Mouse (Mus musculus): ENCODE measurements around the gene Mpl. TPM values are rescaled to one million over a fixed set of nuclear protein-coding genes. Genes with fewer than 3 reads are reported as not detected.

Gene Mpl
- polyA plus RNA-seq, 1 experiment, result not detected

- TF ChIP-seq MAX (IDR thresholded peaks at IDR 0.05; ENCODE audit: low read depth) (peak; percentile 32), TCF12 (IDR thresholded peaks at IDR 0.05; ENCODE audit: insufficient read depth, poor library complexity, severe bottlenecking) (no peak), MYOD1 (IDR thresholded peaks at IDR 0.05; ENCODE audit: control insufficient read depth in 1 of 3, insufficient read length in 2 of 3, low read depth in 2 of 3) (peak; percentile 22 to 53 (median 39)), REST (IDR thresholded peaks at IDR 0.05; ENCODE audit: insufficient read depth, insufficient read length) (no peak), CEBPB (IDR thresholded peaks at IDR 0.05; ENCODE audit: insufficient read depth, poor library complexity, severe bottlenecking) (peak; percentile 52), MYOG (IDR thresholded peaks at IDR 0.05; ENCODE audit: control insufficient read depth in 1 of 3, insufficient read depth in 1 of 3, insufficient read length in 2 of 3, low read depth in 2 of 3) (peak in 1 of 3 experiments; percentile 75), E2F4 (IDR thresholded peaks at IDR 0.05; ENCODE audit: insufficient read depth) (no peak)
- peak overlapping the region; percentile 73 for H3ac ChIP-seq (ENCODE audit: control insufficient read depth, insufficient read length)
Measured at GRCm38 (mm10) chr4:118428531-118429214, 28.6 kb downstream of the Mpl start.

GRCm38 (mm10) chr4:118427768-118428451 is 29.4 kb downstream of the Mpl start, which contains the start of gene Elovl1:
Gene Elovl1, plus strand, starts transcription at chr4:118428093.
- peak; percentile 51 for TF ChIP-seq SRF (IDR thresholded peaks at IDR 0.05; ENCODE audit: control insufficient read depth, insufficient read length, low read depth)
- peak in 1 of 3 experiments; percentile 42 for TF ChIP-seq MYOD1 (IDR thresholded peaks at IDR 0.05; ENCODE audit: control insufficient read depth in 1 of 3, insufficient read length in 2 of 3, low read depth in 2 of 3)
- no peak for TF ChIP-seq MAX (IDR thresholded peaks at IDR 0.05; ENCODE audit: low read depth)
- no peak for TF ChIP-seq REST (IDR thresholded peaks at IDR 0.05; ENCODE audit: insufficient read depth, insufficient read length)
- TF ChIP-seq TCF3 (IDR thresholded peaks at IDR 0.05; ENCODE audit: insufficient read length, low read depth), result no peak
- TF ChIP-seq MYOG (IDR thresholded peaks at IDR 0.05; ENCODE audit: control insufficient read depth in 1 of 3, insufficient read depth in 1 of 3, insufficient read length in 2 of 3, low read depth in 2 of 3), result peak in 2 of 3 experiments; percentile 30 to 40
- no peak for TF ChIP-seq USF1 (IDR thresholded peaks at IDR 0.05; ENCODE audit: low read depth)
- TF ChIP-seq E2F4 (IDR thresholded peaks at IDR 0.05; ENCODE audit: insufficient read depth), result no peak
- no peak for TF ChIP-seq TCF12 (IDR thresholded peaks at IDR 0.05; ENCODE audit: insufficient read depth, poor library complexity, severe bottlenecking)
- TF ChIP-seq POLR2A (IDR thresholded peaks at IDR 0.05; ENCODE audit: insufficient read length, low read depth), result peak; percentile 67
- TF ChIP-seq CEBPB (IDR thresholded peaks at IDR 0.05; ENCODE audit: insufficient read depth, poor library complexity, severe bottlenecking), result no peak
- TF ChIP-seq POLR2AphosphoS2 (IDR thresholded peaks at IDR 0.05; ENCODE audit: insufficient read length, low read depth), result peak; percentile 68
- peaks cover 23% of the 10 kb centered on the region for H3K36me3 ChIP-seq (ENCODE audit: control insufficient read depth, insufficient read depth)
- H3K79me2 ChIP-seq (ENCODE audit: control insufficient read depth, insufficient read depth), result peaks cover 33% of the 10 kb centered on the region
- H3K4me2 ChIP-seq (ENCODE audit: low read depth), result peak within 1 kb of the TSS; percentile 97
- peak within 1 kb of the TSS; percentile 73 for H3ac ChIP-seq (ENCODE audit: control insufficient read depth, insufficient read length)
- no peaks in the 10 kb centered on the region for H3K27me3 ChIP-seq (ENCODE audit: control insufficient read depth, insufficient read depth, insufficient read length)
- peak within 1 kb of the TSS; percentile 63 for H3K4me3 ChIP-seq

More at GRCm38 (mm10) chr4:118428531-118429214, 28.6 kb downstream of the Mpl start:
- no peaks in the 10 kb centered on the region for H3K27me3 ChIP-seq (ENCODE audit: control insufficient read depth, insufficient read depth, insufficient read length)
- H3K36me3 ChIP-seq (ENCODE audit: control insufficient read depth, insufficient read depth), result peaks cover 29% of the 10 kb centered on the region
- H3K4me2 ChIP-seq (ENCODE audit: low read depth), result peak overlapping the region; percentile 97
- H3K4me3 ChIP-seq, result peak overlapping the region; percentile 63
- H3K79me2 ChIP-seq (ENCODE audit: control insufficient read depth, insufficient read depth), result peaks cover 33% of the 10 kb centered on the region

GRCm38 (mm10) chr4:118427415-118427767 is 29.9 kb downstream of the Mpl start:
- H3K27me3 ChIP-seq (ENCODE audit: control insufficient read depth, insufficient read depth, insufficient read length), result no peaks in the 10 kb centered on the region
- H3ac ChIP-seq (ENCODE audit: control insufficient read depth, insufficient read length), result peak overlapping the region; percentile 73
- peaks cover 33% of the 10 kb centered on the region for H3K79me2 ChIP-seq (ENCODE audit: control insufficient read depth, insufficient read depth)
- TF ChIP-seq TCF12 (IDR thresholded peaks at IDR 0.05; ENCODE audit: insufficient read depth, poor library complexity, severe bottlenecking) (no peak), POLR2AphosphoS2 (IDR thresholded peaks at IDR 0.05; ENCODE audit: insufficient read length, low read depth) (no peak), REST (IDR thresholded peaks at IDR 0.05; ENCODE audit: insufficient read depth, insufficient read length) (no peak), MAX (IDR thresholded peaks at IDR 0.05; ENCODE audit: low read depth) (no peak), MYOG (IDR thresholded peaks at IDR 0.05; ENCODE audit: control insufficient read depth in 1 of 3, insufficient read depth in 1 of 3, insufficient read length in 2 of 3, low read depth in 2 of 3) (no peak), POLR2A (IDR thresholded peaks at IDR 0.05; ENCODE audit: insufficient read length, low read depth) (no peak), E2F4 (IDR thresholded peaks at IDR 0.05; ENCODE audit: insufficient read depth) (no peak), SRF (IDR thresholded peaks at IDR 0.05; ENCODE audit: control insufficient read depth, insufficient read length, low read depth) (no peak), TCF3 (IDR thresholded peaks at IDR 0.05; ENCODE audit: insufficient read length, low read depth) (no peak), MYOD1 (IDR thresholded peaks at IDR 0.05; ENCODE audit: control insufficient read depth in 1 of 3, insufficient read length in 2 of 3, low read depth in 2 of 3) (no peak), CEBPB (IDR thresholded peaks at IDR 0.05; ENCODE audit: insufficient read depth, poor library complexity, severe bottlenecking) (no peak), USF1 (IDR thresholded peaks at IDR 0.05; ENCODE audit: low read depth) (no peak)
- peaks cover 18% of the 10 kb centered on the region for H3K36me3 ChIP-seq (ENCODE audit: control insufficient read depth, insufficient read depth)
- H3K4me2 ChIP-seq (ENCODE audit: low read depth), result peak overlapping the region; percentile 87
- H3K4me3 ChIP-seq, result peak overlapping the region; percentile 63

GRCm38 (mm10) chr4:118425374-118425773 is 31.9 kb downstream of the Mpl start:
- H3K27me3 ChIP-seq (ENCODE audit: control insufficient read depth, insufficient read depth, insufficient read length), result no peaks in the 10 kb centered on the region
- H3K4me2 ChIP-seq (ENCODE audit: low read depth), result no peak overlapping the region
- H3K4me3 ChIP-seq, result no peak overlapping the region
- H3K36me3 ChIP-seq (ENCODE audit: control insufficient read depth, insufficient read depth), result no peaks in the 10 kb centered on the region
- no peak overlapping the region for H3ac ChIP-seq (ENCODE audit: control insufficient read depth, insufficient read length)
- TF ChIP-seq POLR2A (IDR thresholded peaks at IDR 0.05; ENCODE audit: insufficient read length, low read depth) (no peak), SRF (IDR thresholded peaks at IDR 0.05; ENCODE audit: control insufficient read depth, insufficient read length, low read depth) (no peak), E2F4 (IDR thresholded peaks at IDR 0.05; ENCODE audit: insufficient read depth) (no peak), MYOG (IDR thresholded peaks at IDR 0.05; ENCODE audit: control insufficient read depth in 1 of 3, insufficient read depth in 1 of 3, insufficient read length in 2 of 3, low read depth in 2 of 3) (no peak), CEBPB (IDR thresholded peaks at IDR 0.05; ENCODE audit: insufficient read depth, poor library complexity, severe bottlenecking) (no peak)
- peaks cover 22% of the 10 kb centered on the region for H3K79me2 ChIP-seq (ENCODE audit: control insufficient read depth, insufficient read depth)

Data from myocyte (in vitro differentiated cells).